Mouse (Mus musculus) embryonic facial prominence, embryonic 11.5 days (tissue): ENCODE measurements at regions not wholly inside any gene's neighbourhood (a gene's known extent, or its start where the extent isn't known, plus 50 kb on each side); places are given as distances from the start of the nearest gene placed in this dataset.

Source experiments
- ATAC-seq: fragments of 200-750 bp; cut with Nextera tagmentation; replicated peaks from 2 replicates; pipeline ENCODE4 v1.8.0; 2017; ENCODE audit warnings: low read depth; ENCODE audit not compliant: insufficient number of reproducible peaks, low FRiP score, low TSS enrichment
- DNase-seq: peaks from one replicate; pipeline ENCODE4 v3.0.0-alpha.2; 2015; ENCODE audit warnings: low spot score
- H3K27ac ChIP-seq: fragments of 300-500 bp; sonication (generic); replicated peaks from 2 replicates; pipeline ENCODE4 v1.5.1; 2014; ENCODE audit warnings: mild to moderate bottlenecking, low read depth, low read length, control low read depth
- H3K27me3 ChIP-seq: fragments of 300-500 bp; sonication (generic); 2 replicates; pipeline ENCODE4 v1.6.1; 2014; ENCODE audit warnings: mild to moderate bottlenecking, low read length, moderate library complexity, mixed read lengths; ENCODE audit not compliant: control insufficient read depth, insufficient read depth
- H3K36me3 ChIP-seq: fragments of 300-500 bp; sonication (generic); replicated peaks from 2 replicates; pipeline ENCODE4 v1.6.1; 2014; ENCODE audit warnings: low read depth, mild to moderate bottlenecking, low read length, moderate library complexity, mixed read lengths; ENCODE audit not compliant: control insufficient read depth, insufficient read depth
- H3K4me1 ChIP-seq: fragments of 300-500 bp; sonication (generic); 2 replicates; pipeline ENCODE4 v1.6.1; 2014; ENCODE audit warnings: low read length, mixed read lengths; ENCODE audit not compliant: control insufficient read depth, insufficient read depth
- H3K4me2 ChIP-seq: fragments of 300-500 bp; sonication (generic); 2 replicates; pipeline ENCODE4 v1.6.1; 2014; ENCODE audit warnings: low read depth, mild to moderate bottlenecking, control low read depth, low read length, moderate library complexity
- H3K4me3 ChIP-seq: fragments of 300-500 bp; sonication (generic); 2 replicates; pipeline ENCODE4 v1.5.1; 2014; ENCODE audit warnings: low read depth, low read length, control low read depth
- H3K9ac ChIP-seq: fragments of 300-500 bp; sonication (generic); replicated peaks from 2 replicates; pipeline ENCODE4 v1.6.1; 2014; ENCODE audit warnings: mild to moderate bottlenecking, control low read depth, low read length
- H3K9me3 ChIP-seq: fragments of 300-500 bp; sonication (generic); replicated peaks from 2 replicates; pipeline ENCODE4 v1.6.1; 2016; ENCODE audit warnings: mild to moderate bottlenecking, low read length, inconsistent platforms, mixed read lengths; ENCODE audit not compliant: control insufficient read depth
- WGBS: fragments of 180-500 bp; shearing (Covaris S2); extraction: QIAGEN DNeasy Blood & Tissue Kit; methylation state at CpG from one replicate; pipeline ENCODE4 v1.1.7; 2014; 5-methylcytosine and 5-hydroxymethylcytosine counted together

DNA sequence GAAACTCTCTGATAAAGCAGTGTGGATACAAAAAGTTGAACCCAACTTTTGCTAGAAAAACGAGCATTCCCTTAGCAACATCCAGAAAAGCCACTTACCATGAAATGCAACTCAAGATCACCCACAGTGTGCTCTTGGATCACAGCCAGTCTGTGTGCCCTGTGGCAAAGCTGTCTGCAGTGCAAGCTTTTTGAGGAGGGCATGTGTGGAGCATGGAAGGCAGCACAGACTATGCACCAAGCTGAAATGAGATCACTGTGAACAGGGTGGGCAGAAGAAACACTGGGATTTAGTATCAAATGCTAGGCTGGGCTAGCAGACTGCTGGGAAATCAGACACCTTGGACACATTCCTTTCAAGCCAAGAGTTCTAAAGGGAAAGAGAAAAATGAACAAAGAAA, 162.4 kb downstream of the Sim1 start:
- H3K9ac ChIP-seq = no peak overlapping the region
- H3K27ac ChIP-seq = no peak overlapping the region
- WGBS = 51% methylated on average over 1 of the region's 1 CpGs
- ATAC-seq = peak; percentile 76; the same call in 1 of the 2 replicates
- H3K4me2 ChIP-seq = no peak overlapping the region
- H3K9me3 ChIP-seq = no peaks in the 10 kb centered on the region
- no peaks in the 10 kb centered on the region for H3K4me1 ChIP-seq
- peak; percentile 4 for DNase-seq
- H3K27me3 ChIP-seq = no peaks in the 10 kb centered on the region
- no peak overlapping the region for H3K4me3 ChIP-seq
- H3K36me3 ChIP-seq = no peaks in the 10 kb centered on the region

- H3K27me3 ChIP-seq = no peaks in the 10 kb centered on the region
- no peak overlapping the region for H3K9ac ChIP-seq
- no peak overlapping the region for H3K4me3 ChIP-seq
- no peak overlapping the region for H3K4me2 ChIP-seq
- H3K9me3 ChIP-seq = no peaks in the 10 kb centered on the region
- WGBS = 82% methylated on average over 5 of the region's 5 CpGs
- ATAC-seq (no peak), DNase-seq (no peak)
- H3K4me1 ChIP-seq = no peaks in the 10 kb centered on the region
- H3K36me3 ChIP-seq = no peaks in the 10 kb centered on the region
- no peak overlapping the region for H3K27ac ChIP-seq
These were observed 163.8 kb downstream of the Sim1 start for GRCm38 (mm10) chr10:51058333-51058732.

- H3K27me3 ChIP-seq = no peaks in the 10 kb centered on the region
- 86% methylated on average over 1 of the region's 1 CpGs for WGBS
- H3K9me3 ChIP-seq = no peaks in the 10 kb centered on the region
- H3K9ac ChIP-seq = no peak overlapping the region
- ATAC-seq = no peak
- H3K4me1 ChIP-seq = no peaks in the 10 kb centered on the region
- no peak for DNase-seq
- H3K4me2 ChIP-seq = no peak overlapping the region
- no peak overlapping the region for H3K27ac ChIP-seq
- H3K4me3 ChIP-seq = no peak overlapping the region
- H3K36me3 ChIP-seq = no peaks in the 10 kb centered on the region
These were observed 207.0 kb downstream of the Sim1 start for GRCm38 (mm10) chr10:51101590-51101989.

GRCm38 (mm10) chr10:51151833-51152232, 257.3 kb downstream of the Sim1 start:
- no peak for ATAC-seq

GRCm38 (mm10) chr10:51153484-51153985, 259.0 kb downstream of the Sim1 start:
- no peak overlapping the region for H3K9ac ChIP-seq
- H3K4me1 ChIP-seq = no peaks in the 10 kb centered on the region
- H3K27ac ChIP-seq = no peak overlapping the region
- no peak overlapping the region for H3K4me3 ChIP-seq
- H3K27me3 ChIP-seq = no peaks in the 10 kb centered on the region
- no peaks in the 10 kb centered on the region for H3K9me3 ChIP-seq
- 10% methylated on average over 13 of the region's 13 CpGs for WGBS
- DNase-seq (peak; percentile 61), ATAC-seq (peak; percentile 92)
- no peaks in the 10 kb centered on the region for H3K36me3 ChIP-seq
- H3K4me2 ChIP-seq = peak overlapping the region; percentile 38

More at GRCm38 (mm10) chr10:51151833-51152232, 257.3 kb downstream of the Sim1 start:
- Histone ChIP-seq H3K36me3 (no peaks in the 10 kb centered on the region), H3K9me3 (no peaks in the 10 kb centered on the region), H3K4me3 (no peak overlapping the region), H3K4me1 (no peaks in the 10 kb centered on the region), H3K4me2 (no peak overlapping the region), H3K27me3 (no peaks in the 10 kb centered on the region), H3K9ac (no peak overlapping the region), H3K27ac (no peak overlapping the region)
- DNase-seq = no peak

DNA sequence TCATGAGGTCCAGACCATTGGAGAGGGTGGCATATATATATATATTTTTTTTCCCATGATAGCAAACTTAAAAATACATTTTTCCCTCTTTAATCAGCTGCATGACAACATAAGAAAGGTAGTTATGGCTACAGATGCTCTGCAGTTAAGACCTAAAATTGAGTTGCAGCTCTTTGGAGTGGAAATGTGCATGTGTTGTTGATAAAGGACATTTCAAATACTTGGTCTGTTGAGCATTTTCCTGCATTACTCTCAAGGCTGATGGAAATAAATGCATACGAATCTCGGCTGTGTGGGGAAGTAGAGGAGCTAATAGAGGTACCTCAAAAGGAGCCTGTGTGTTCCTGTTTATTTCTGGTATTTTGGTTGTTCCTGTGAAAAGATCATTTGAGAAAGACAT, 259.5 kb downstream of the Sim1 start:
- no peaks in the 10 kb centered on the region for H3K36me3 ChIP-seq
- no peaks in the 10 kb centered on the region for H3K9me3 ChIP-seq
- 31% methylated on average over 2 of the region's 2 CpGs for WGBS
- ATAC-seq (no peak), DNase-seq (peak; percentile 37)
- H3K4me1 ChIP-seq = no peaks in the 10 kb centered on the region
- no peak overlapping the region for H3K4me2 ChIP-seq
- no peaks in the 10 kb centered on the region for H3K27me3 ChIP-seq
- H3K4me3 ChIP-seq = no peak overlapping the region
- H3K9ac ChIP-seq = no peak overlapping the region
- no peak overlapping the region for H3K27ac ChIP-seq

- 78% methylated on average over 2 of the region's 2 CpGs for WGBS
- Histone ChIP-seq H3K4me2 (no peak overlapping the region), H3K4me1 (no peaks in the 10 kb centered on the region), H3K27me3 (no peaks in the 10 kb centered on the region), H3K36me3 (no peaks in the 10 kb centered on the region), H3K27ac (no peak overlapping the region), H3K9ac (no peak overlapping the region), H3K9me3 (no peaks in the 10 kb centered on the region), H3K4me3 (no peak overlapping the region)
- ATAC-seq = no peak
- DNase-seq = no peak
These were observed 260.2 kb downstream of the Sim1 start for GRCm38 (mm10) chr10:51154743-51155142.

DNA sequence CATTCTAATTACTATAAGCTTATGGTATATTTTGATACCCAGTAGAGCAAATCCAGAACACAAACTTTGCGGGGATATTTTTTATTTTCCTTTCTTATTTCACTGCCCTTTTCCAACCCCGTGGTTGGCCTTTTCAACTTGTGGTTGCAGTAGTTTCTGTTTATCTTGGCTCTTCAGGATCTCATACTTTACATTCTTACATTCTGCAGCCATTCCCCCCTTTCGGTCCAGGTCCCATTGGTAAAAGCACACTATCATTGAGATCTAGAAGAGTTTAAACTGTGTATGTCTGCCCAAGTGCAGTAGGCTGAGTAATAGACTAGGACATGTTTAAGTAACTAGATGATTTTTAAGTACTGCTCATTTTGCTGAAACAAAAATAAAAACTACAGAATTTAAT, 279.1 kb downstream of the Sim1 start:
- WGBS = 63% methylated on average over 3 of the region's 3 CpGs
- no peak overlapping the region for H3K27ac ChIP-seq

More for the DNA sequence above, 279.1 kb downstream of the Sim1 start:
- H3K4me1 ChIP-seq = no peaks in the 10 kb centered on the region
- H3K9me3 ChIP-seq = no peaks in the 10 kb centered on the region
- no peak overlapping the region for H3K4me2 ChIP-seq
- DNase-seq (no peak), ATAC-seq (no peak)
- no peaks in the 10 kb centered on the region for H3K36me3 ChIP-seq
- H3K27me3 ChIP-seq = no peaks in the 10 kb centered on the region
- H3K4me3 ChIP-seq = no peak overlapping the region
- no peak overlapping the region for H3K9ac ChIP-seq
